Mouse (Mus musculus) naive thymus-derived CD4-positive, alpha-beta T cell, adult 2 months (primary cell): ENCODE measurements around the gene Shb.

Source experiments
- DNase-seq: peaks from one replicate; pipeline ENCODE4 v3.0.0-alpha.2; 2011; ENCODE audit warnings: low read depth

Gene Shb

DNA sequence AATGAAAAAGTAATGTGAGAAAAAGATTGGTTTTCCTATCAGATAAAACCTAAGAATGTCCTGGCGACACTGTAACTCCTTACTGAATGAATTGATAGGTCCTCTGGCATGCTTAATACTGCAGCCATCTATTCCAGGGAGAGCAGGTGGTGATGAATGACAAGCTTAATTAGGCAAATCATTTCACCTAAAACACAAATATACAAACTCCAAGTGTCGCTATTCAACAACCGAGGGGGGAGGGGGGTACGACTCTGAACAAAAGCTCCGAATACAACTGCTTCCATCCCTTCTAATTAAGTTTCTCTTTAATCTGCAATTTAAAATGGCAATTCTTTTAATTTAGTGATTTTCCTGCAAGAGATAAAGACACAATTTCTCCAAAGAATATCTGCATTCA is 83.3 kb downstream of the Shb start:
- DNase-seq: no peak

- no peak for DNase-seq
Observed at GRCm38 (mm10) chr4:45448481-45448880, 83.8 kb downstream of the Shb start.

DNA sequence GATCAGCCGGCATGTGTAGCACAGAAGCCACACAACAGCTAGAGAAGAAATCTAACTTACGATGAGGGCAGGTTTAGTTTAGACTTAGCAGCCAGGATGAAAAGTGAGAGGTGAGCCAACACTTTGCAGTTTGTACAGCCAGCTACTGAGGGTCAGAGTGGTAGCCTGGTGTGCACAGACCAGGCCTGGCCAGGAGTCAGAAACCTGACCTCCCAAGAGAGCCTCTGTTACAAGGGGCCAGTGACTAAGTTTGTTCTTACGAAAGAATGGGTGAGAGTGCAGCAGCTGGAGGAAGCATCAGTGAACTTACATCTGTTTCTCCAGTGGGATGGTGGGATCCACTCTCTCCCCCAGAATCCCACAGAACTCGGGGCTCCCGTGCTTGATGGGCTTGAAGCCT is 85.1 kb downstream of the Shb start:
- DNase-seq: no peak

GRCm38 (mm10) chr4:45445235-45445634 is 87.0 kb downstream of the Shb start:
- DNase-seq: no peak

GRCm38 (mm10) chr4:45444813-45445212 is 87.5 kb downstream of the Shb start:
- no peak for DNase-seq

GRCm38 (mm10) chr4:45443652-45444051 is 88.6 kb downstream of the Shb start:
- DNase-seq: no peak

DNA sequence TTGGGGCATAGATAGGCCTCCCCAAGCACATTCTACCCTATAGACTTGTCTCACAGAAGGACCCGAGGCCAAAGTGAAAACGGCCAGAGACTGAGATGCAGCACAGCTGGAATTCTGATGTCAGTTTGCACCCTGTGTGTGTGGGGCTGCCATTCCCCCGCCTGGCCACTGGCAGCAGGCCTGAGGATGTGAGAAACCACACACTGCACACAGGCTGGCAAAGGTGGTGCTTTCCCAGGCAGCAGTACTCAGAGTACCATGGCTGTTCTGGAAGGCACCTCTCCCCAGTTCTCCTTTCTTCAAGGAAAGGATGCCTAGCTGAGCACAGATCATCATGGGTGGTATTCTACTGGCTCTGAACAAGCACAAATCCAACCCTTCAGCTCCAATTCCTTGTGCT is 90.0 kb downstream of the Shb start:
- DNase-seq: no peak

GRCm38 (mm10) chr4:45441778-45442177 is 90.5 kb downstream of the Shb start:
- DNase-seq: no peak

- no peak for DNase-seq
Observed at GRCm38 (mm10) chr4:45439281-45439680, 93.0 kb downstream of the Shb start.

GRCm38 (mm10) chr4:45437010-45437409 is 95.3 kb downstream of the Shb start:
- no peak for DNase-seq

GRCm38 (mm10) chr4:45436383-45436913 is 95.8 kb downstream of the Shb start:
- DNase-seq: no peak

DNA sequence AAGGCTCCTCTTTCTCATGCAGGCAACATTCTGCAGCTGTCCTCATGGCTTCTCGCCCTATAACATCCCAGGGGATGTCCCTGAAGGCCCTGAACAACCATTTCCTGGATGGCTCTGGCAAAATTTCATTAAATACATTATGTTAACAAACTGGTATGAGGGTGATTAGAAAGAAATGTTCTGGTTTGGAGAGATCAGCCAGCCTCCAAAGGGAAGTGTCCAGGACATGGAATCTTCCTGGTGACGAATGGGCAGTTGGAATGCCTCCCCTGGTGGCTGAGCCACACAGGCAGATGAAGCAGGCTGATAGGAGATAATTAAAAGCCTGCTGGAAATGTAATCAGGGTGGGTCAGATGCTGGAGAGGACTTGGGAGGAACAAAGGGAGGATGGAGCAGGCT is 96.4 kb downstream of the Shb start:
- no peak for DNase-seq

DNA sequence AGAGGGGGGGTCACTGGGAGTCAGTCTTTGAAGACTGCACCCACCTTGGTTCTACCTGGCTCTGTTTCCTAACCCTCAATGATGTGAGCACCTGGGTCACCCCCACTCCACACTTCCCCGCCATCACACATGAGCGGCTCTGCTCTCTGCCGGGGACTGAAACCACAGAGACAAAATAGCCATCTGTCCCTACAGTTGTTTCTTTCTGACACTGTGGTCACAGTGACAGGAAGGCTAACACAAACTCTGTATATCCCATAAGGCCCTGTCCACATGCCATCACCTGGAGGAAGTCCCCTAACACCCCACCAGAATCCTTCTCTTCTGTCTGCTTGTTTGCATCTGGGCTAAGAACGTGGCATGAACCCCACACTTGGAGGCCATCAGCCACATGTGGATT is 97.6 kb downstream of the Shb start:
- no peak for DNase-seq

DNA sequence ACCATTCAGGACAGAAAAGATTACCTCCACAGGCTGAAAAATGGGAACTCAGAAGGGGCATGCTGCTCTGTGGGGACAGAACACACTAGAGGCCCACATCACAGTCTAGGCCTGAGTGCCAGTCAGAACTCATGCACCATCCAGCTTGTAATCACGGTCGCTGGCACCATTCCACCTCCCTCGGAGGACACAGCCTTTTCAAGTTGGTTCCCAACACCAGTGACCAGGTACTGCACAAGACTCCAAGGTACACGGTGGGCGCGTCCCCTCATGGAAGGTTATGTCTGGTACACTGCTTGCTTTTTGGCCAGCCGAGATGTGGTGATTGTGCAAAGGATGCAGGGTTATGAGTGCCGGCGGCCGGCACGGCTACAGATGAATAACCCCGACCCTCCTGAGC is 98.2 kb downstream of the Shb start:
- DNase-seq: no peak

- no peak for DNase-seq
Observed at GRCm38 (mm10) chr4:45431806-45432205, 100.5 kb downstream of the Shb start.

DNA sequence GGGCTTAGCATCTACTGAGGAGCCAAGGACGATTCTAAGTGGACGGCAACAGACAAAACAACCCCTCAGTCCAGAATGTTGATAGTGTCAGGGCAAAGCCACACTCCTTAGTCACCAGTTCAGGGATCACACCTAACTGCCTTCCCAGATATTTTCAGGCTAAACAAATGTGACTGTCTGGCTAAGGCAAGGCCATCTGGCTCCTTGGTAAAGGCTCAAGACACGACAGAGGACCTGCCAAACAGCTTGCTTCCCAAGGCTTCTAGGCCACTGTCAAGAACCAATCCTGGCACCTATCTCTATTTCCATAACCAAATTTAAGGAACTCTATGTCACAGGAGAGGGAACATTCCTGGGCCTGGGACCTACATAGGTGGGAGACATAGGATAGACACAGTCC is 101.0 kb downstream of the Shb start:
- DNase-seq: no peak

DNA sequence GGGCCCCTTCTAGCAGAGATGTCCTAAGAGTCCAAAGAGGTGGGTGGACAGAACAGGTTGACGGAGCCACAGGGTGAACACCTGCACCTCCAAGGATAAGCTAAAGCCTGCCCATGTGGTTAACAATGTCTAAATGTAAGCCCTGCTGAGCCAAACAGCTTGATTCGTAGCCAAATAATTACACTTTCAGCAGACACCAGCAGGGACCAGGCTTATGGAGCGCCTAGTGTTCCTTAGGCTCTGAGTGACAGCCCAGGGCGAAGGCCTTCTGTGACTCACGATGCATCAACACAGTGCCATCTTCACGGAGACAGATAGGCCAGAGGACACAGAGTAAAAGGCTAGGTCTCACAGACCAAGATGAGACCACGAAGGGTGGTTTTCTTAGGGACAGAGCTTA is 102.8 kb downstream of the Shb start:
- DNase-seq: no peak

DNA sequence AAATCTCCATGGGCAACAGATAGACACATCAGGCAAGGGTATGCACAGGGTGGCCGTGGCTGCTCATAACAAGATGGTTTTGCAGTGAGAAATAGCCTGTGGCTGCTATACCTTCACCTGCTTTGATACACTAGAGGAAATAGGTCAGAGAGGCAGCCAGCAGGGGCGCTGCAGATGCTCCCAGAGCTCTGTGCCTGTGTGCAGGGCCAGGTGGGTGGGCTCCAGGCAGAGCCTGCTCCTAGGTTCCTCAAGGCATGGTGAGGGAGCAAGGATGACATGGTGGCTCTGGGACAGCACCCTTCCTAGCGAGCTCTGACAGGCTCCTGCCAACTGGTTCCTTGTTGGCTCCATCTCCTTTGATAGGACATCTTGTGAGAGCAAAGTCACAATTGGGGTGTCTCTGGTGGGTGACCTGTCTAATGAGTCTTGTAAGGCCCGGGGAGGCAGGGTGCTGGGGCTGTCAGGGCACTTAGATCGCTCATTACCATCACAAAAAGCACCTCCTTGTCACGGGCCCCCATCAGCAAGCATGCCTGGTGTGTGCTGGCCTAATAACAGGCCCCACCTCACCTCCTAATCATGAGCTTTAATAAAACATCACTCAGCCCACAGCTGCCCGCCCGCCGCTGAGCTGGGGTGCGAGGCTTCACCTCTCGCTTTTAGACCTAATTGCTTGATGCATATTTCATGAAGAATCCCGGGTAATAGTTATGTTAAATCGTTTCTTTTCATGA is 105.4 kb downstream of the Shb start:
- DNase-seq: no peak

DNA sequence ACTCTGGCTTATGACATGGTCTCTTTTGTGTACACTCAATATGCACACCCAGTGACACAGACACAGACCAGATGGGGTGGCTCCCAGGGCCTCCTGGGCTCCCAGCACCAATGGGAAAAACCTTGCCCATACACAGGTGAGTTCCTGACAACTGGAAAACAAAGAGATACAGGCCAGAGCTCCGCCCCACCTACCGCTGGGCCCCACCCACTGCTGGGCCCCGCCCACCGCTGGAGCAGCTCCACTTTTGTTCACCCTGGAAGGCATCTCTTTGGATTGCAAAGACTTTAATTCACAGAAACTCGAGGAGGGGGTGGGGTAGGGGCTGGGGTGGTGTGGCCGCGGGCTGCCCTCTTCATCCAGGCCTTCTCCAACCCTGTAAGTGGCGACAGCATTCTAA is 108.9 kb downstream of the Shb start:
- DNase-seq: no peak

DNA sequence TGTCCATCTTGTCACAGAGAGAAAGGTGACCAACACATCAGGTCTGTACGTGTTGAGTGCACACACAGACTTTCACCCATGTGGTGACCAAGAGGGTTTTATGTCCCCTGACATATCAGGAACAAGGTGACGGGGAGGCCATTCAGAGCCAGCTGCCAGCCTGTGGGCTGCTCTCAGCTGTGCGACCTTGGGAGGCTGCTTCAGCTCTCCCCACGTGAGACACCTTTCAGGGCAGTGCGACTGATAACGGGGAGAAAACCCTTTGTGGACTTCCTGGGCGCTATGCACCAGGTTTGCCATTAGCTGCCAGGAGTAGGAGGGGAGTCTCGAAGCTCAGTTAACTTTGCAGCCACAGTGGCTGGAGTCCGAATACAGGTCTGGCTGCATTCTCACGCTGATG is 109.6 kb downstream of the Shb start:
- no peak for DNase-seq

DNA sequence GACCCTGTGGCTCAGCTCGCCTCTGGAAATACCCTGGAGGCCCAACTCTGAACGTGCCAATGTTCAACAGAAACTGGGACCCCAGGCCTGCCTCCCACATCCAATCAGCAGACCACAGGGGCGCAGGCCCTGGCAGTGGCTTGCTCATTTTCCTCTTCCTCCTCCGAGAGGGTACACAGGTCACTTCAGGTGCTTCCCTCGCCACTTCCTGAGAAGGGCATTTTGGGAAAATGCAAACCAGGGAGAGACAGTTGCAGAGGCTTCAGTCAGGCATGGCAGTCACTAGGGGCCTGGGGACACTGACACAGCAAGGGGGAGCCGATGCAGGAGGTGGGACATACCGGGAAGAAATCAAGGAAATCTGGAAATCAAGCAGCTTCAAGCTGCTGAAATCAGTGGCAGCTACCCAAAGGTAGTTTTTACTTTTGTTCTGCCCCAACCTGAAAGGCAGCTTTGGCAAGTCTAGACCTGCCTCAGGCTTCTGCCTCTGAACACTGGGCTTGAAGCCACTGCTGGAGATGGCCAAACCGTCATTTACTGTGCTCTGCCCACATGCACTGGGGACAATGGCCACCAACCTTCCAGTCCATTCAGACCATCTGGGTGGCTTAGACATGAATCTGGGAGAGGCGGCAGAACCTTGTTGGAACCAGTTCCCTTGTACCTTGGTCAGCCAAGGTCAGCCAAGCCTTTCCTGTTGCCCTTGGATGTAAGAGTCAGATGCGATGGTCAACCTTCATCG is 110.6 kb downstream of the Shb start:
- DNase-seq: no peak

GRCm38 (mm10) chr4:45420733-45421132 is 111.5 kb downstream of the Shb start:
- DNase-seq: no peak

DNA sequence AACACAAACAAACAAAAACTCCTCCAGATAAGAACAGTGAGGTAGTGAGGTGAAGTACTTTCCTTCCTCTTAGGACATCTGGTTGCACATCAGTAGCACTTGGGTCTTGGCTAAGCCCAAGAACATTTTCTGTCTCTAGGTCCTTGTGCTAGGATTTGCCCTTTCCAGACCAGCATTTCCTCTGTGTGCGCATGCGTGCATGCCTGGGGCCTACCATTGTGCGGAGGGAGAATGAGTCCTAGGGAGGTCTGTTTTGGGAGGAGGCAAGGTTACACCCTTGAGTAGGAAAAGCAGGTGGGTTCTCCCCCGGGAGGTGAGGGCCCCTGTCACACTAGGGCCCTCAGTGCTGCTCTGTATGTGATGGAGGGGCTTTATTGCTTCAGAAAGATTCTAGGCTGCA is 113.2 kb downstream of the Shb start:
- no peak for DNase-seq
